Mouse (Mus musculus): ENCODE measurements around the gene Kat2b.
A peak's percentile ranks its signal among the peaks of the same experiment; 100 is the strongest.

DNA sequence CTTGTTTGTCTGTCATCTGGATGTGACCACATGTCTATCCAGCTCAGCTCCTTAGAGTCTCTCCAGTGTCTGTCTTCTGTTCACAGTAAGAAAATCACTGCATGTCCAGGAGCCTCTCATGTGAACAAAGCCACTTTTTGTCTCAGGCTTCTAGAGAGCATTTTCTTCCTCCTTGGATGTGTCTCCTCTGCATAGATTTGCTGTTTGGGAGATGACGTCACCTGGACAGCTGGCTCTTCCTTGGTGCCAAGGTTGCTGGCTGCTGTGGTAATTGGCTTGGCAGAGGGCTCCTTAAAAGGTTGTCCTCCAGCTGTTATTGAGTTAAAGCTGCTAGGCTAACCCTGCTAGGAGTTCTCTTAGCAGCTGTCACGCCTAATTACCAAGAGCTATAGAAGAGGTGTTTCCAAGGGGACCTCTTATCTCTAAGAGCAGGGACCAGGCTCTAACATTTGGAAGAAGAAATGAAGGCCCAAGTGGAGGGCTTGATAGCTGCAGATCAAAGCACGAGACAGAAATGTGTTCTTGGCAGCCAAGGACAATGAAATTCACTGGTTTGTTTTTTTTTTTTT, 29.7 kb downstream of the Kat2b start:
- TF ChIP-seq TAL1 (conservative IDR thresholded peaks at IDR 0.05; ENCODE audit: low read depth, low read length) (peak; percentile 77), CTCF (IDR thresholded peaks at IDR 0.05; ENCODE audit: low read depth, low read length) (no peak), POLR2AphosphoS5 (IDR thresholded peaks at IDR 0.05; ENCODE audit: insufficient replicate concordance, low read depth, low read length) (no peak), GATA1 (IDR thresholded peaks at IDR 0.05; ENCODE audit: borderline replicate concordance, low read length) (no peak), GATA2 (IDR thresholded peaks at IDR 0.05; ENCODE audit: borderline replicate concordance, low read depth, low read length) (no peak)
